Mouse (Mus musculus): ENCODE data around the gene Cemip.
"Not testable (repeated sequence)": the region's sequence is repeated elsewhere in the genome, so short reads cannot be mapped to it uniquely, and the experiment has no call there.

Cemip gene

DNA sequence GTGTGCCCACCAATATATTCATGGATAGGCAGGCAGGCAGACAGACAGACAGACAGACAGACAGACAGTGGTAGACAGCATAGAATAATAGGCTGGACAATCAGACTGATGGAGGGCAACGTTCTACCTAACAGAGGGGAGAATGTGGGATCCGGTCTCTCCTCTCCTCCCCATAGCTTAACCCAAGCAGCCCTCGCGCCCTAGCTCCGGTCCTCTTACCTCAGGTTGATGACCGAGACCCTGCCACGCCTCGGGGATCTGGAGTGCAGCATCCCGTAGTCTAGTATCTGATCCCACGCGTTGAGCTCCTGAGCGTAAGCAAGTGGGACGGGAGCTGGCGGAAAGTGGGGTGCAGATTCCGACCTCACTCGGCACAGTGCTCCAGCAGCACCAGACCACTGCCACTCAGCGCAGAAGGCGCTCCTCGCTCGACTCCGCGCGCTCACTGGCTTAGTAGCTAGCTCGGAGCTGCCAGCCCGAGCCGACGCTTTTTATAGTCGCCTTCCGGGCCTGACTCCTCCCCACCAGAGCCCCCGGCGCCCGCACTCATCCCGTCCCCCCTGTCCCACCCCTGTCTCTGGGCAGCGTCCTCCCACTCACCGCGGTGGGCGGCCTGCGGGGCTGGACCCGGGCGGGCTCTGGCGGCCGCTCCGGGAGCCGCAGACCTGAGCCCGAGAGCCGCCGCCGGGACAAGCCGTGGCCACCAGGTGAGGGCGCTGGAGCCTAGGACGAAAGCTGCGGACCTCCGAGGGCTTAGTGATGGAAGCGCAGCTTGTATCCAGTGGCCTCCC is at the start of gene Cemip:
Gene Cemip (minus strand): TSS at position 464 of the 791 bp plus-strand sequence.
- DNase-seq (ENCODE audit: low spot score in 2 of 2) = peak; percentile 24 to 78

GRCm38 (mm10) chr7:84132704-84133103 is 46.4 kb upstream of the Cemip start:
- DNase-seq (ENCODE audit: low spot score in 2 of 2) = no peak

- no peak for DNase-seq (ENCODE audit: low spot score in 2 of 2)
Observed at GRCm38 (mm10) chr7:84131736-84132135, 45.4 kb upstream of the Cemip start.

DNA sequence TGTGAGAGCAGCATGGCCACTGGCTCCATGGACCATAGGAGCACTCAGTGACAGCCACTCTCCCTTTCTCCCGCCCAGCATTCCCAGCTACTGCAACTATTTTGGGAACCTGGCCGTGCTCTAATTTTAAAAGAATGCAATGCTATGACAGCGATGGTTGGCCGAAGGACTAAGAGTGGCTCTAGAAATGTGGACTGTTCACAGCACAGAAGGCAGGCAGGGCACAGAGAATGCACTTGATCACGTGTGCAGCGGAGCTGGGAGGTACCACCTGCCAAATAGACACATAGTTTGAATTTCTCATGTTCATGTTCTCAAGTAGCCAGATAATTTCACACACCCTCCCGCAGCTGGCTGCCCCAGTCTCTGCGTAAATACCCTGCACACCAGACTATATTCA is 42.4 kb upstream of the Cemip start:
- no peak for DNase-seq (ENCODE audit: low spot score in 2 of 2)

DNA sequence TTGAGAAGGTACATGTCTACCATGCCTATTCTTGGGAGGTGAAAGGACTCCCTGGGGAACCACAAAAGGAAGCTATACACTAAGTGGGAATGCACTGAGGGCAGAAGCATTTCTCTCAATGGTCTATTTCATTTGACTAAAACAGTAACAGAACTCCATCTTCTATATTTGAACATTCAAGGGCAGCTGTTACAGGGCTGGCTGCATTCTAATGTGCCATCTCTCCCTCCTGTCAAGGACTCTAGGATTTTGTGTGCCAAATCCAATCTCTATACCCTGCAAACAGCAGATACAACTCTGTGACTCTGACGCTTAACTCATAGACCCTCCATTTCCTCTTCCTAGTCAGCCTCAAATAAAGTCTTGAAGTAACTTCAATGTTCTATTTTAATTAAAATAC is 39.4 kb upstream of the Cemip start:
- no peak for DNase-seq (ENCODE audit: low spot score in 2 of 2)

DNA sequence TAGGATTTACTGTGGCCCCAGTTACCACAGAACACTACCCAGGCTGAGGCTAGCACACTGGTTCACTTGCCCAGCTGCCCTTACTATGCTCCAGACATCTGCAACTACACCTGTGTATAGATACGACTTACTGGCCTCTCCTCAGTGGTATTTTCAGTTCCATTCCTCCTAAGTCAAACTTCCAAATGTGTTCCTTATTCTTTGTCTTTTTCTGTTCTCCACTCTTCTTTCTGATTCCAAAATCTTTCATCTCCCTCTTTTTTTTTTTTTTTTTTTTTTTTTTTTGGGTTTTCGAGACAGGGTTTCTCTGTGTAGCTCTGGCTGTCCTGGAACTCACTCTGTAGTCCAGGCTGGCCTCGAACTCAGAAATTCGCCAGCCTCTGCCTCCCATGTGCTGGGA is 37.3 kb upstream of the Cemip start:
- DNase-seq (ENCODE audit: low spot score in 2 of 2) = not testable (repeated sequence)

- no peak for DNase-seq (ENCODE audit: low spot score in 2 of 2)
Observed at GRCm38 (mm10) chr7:84121778-84122177, 35.5 kb upstream of the Cemip start.

DNA sequence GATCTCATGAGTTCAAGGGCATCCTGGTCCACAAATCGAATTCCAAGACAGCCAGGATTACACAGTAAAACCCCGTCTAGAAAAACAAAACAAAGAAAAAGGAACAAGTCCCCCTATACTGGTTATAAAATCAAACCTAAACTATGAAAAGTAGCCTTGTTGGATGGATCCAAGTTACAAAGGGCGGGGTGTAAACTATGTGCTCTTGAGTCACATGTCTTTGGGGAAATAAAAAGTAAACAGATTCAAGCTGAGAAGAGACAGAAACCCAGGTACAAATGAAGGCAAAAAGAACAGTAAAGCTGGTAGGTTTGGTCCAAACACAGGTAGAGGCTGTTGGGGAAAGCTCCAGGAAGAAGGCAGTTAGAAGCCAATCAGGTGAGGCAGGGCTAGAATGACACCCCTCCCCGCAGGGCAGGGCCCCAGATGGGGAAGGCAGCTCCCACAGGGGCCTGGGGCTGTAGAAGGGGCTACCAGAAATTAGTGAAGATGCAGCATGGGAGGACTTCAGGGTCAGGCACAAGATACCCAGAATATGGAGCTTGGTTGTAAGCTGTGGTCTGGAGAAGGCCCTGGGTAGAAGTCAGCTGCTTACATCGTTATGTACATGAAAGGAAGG is 33.9 kb upstream of the Cemip start:
- no peak for DNase-seq (ENCODE audit: low spot score in 2 of 2)

DNA sequence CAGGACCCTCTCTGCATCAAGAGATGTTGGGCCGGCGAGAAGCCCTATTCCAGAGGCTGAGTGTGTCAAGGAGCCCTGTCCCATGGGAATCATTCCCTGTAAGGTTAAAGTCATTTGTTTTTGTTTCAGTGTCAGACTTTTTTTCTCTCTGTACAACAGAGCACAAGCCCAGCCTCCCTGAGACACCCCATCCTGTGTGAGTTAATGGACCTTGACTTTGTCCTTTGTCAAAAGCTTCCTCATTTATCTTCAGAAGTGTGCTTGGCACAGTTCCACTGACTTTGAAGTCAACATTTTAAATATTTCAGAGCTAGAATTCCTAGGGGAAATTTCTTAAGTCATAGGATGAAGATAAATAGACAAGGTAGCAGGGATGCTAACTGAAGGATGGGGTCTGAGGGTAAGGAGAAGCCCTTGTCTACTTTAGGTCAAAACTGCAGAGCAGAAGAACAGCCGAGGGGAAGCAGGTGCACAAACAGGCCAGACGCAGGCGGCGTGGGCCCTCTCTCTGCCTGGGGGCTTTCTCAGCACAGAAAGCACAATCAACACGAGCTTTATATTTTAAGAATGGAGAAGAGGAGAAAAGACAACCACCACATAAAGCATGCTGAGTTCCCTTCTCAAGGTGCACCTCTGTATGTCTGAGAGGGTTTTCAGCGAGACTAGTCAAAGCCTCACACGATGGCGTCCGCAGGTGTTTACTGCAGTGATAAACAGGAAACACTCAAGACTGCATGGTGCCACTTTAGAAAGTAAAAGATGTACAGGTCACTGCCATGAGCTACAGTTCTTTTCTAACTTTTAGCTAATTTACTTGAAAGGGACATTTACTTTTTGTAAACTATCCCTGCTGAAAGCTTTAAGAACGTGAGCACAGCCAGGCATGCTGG is 33.2 kb upstream of the Cemip start:
- peak in 1 of 2 experiments; percentile 39 for DNase-seq (ENCODE audit: low spot score in 2 of 2)

GRCm38 (mm10) chr7:84117543-84118122 is 31.3 kb upstream of the Cemip start:
- DNase-seq (ENCODE audit: low spot score in 2 of 2) = no peak

DNA sequence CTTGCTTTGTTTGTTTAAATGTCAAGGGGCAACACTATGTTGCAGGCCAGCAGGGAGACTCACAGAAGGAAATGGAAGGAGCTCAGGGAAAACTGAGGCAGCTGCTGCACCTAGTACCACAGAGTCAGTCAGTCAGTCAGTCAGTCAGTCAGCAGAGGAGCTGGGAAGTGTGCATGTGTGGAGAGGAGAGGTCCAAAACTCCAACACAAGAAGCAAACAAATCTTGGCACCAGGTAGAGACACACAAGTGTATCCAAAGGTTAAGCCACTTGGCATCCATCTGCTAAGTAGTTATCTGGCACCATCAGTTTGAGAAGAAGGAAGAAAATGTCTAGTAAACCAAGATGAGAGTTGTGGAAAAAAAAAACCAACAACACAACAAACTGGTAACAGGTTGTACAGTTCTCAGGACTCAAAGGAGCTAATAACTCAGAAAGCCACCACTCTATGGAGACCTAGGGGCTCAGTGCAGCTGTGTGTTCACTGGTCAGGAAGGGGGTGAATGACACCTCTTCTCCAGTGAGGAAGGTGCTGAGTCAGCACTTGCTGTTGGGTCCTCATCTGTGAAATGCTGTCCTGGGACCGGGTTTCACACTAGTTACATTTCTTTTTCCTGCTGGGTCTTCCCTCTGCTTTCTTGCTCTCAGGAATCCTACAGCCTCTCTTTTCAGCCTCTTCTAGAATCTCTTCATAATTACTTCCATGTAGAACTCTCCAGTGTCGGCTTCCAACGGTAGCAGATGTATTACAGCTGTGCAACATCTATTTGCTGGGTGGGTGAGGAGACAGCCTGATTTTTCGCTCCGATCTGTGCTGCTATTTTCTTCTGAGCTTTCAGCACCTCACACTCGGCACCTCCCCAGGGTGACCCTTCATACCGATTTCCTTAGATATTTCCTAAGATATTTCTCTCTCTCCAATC is 30.6 kb upstream of the Cemip start:
- DNase-seq (ENCODE audit: low spot score in 2 of 2) = no peak

- no peak for DNase-seq (ENCODE audit: low spot score in 2 of 2)
Observed at GRCm38 (mm10) chr7:84115385-84115784, 29.1 kb upstream of the Cemip start.

GRCm38 (mm10) chr7:84114775-84115174 is 28.5 kb upstream of the Cemip start:
- DNase-seq (ENCODE audit: low spot score in 2 of 2) = no peak

DNA sequence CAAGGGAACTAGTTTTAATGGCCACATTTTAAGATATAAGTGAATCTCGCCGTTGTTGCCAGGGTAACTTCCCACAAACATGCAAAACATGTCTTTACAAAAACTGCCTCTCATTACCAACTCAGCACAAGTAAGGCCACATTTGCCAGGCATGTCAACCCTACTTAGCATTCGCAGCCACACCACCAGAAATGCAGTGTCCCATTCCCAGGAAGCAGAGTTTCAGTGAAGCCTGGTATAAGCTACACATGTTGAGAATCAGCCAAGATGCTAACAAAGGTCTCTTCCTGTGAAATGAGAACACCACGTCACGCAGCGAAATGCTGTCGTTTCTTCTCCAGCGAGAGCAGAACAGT is 26.7 kb upstream of the Cemip start:
- DNase-seq (ENCODE audit: low spot score in 2 of 2) = no peak

- no peak for DNase-seq (ENCODE audit: low spot score in 2 of 2)
Observed at GRCm38 (mm10) chr7:84112351-84113034, 26.2 kb upstream of the Cemip start.

- no peak for DNase-seq (ENCODE audit: low spot score in 2 of 2)
Observed at GRCm38 (mm10) chr7:84111716-84112350, 25.5 kb upstream of the Cemip start.

DNA sequence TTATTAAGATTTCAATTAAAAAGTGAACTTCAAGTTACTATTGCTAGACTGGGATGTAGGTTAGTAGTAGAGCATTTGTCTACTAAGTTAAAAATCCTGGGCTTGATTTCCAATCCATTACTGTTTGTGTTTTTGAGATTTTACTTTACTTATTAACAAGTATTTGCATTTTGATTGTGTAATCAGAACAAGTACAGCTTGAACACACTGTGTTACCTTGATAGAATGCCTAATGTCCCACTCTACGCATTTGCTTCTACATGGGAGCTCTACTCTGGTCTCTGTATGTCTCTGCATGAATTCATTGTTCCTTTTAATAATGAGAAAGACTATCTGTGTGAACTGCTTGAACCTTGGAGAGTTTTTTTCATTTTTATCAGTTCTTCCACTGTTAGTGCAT is 20.6 kb upstream of the Cemip start:
- no peak for DNase-seq (ENCODE audit: low spot score in 2 of 2)

GRCm38 (mm10) chr7:84102589-84102988 is 16.3 kb upstream of the Cemip start:
- DNase-seq (ENCODE audit: low spot score in 2 of 2) = no peak

DNA sequence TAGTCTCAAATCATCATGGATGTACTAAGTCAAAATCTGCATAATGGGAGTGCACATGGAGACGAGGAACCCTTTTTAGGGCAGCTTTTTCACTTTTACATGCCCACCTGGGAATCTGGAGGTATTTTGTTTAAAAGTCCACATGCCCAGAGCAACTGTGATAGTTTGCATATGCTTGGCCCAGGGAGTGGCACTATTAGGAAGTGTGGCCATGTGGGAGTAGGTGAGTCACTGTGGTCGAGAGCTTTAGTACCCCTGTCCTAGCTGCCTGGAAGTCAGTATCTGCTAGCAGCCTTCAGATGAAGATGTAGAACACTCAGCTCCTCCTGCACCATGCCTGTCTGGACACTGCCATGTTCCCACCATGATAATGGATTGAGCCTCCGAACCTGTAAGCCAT is 14.4 kb upstream of the Cemip start:
- DNase-seq (ENCODE audit: low spot score in 2 of 2) = no peak

- no peak for DNase-seq (ENCODE audit: low spot score in 2 of 2)
Observed at GRCm38 (mm10) chr7:84098098-84098497, 11.8 kb upstream of the Cemip start.
